Mouse (Mus musculus) c-Kit-positive CD71-negative TER-119-negative erythroid progenitor cells, embryonic 14.5 days (primary cell): ENCODE measurements around the gene Gm10300.

ENCODE experiments used
- DNase-seq: peaks from one replicate; pipeline ENCODE4 v3.0.0-alpha.2; 2013; ENCODE audit warnings: low read depth

Gene Gm10300

GRCm38 (mm10) chr4:132074077-132074932 is at the start of gene Gm10300:
Gm10300 (plus strand) TSS chr4:132074697.
- no peak for DNase-seq

DNA sequence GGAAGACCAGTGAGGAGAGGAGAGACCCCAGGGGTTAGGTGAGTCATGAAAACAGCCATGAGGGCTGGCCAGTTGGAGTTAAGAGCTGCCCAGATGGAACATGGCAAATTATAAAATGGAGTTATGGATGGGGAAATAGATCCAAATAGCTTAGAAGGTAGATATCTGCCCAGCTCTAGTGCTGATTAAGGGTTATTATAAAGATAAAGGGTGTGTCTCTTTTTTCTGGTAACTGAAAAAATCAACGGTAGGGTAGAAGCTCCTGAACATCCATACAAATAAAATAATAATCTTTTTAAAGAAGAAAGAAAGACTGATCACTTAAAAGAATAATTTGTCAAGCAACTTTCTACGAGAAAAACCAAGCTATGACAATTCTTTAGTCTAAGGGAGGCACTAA is 49.2 kb upstream of the Gm10300 start:
- no peak for DNase-seq

GRCm38 (mm10) chr4:132025738-132026527 is 48.6 kb upstream of the Gm10300 start:
- DNase-seq = no peak

DNA sequence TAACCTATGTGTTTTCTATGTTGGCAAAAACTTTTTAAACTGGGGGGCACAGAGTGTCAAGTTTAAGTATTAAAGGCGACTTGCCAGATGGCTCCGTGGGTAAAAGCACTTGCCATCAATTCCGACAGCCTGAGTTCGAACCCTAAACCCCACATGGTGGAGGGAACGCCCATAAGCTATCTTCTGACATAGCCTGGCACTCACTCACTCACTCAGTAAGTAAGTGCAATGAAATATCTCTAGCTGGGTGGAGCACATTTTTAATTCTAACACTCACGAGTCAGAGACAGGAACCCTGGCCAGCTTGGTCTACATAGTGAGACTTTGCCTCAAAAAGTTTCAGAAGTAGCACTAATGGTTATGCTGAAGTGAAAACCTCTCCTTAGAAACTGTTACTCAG is 47.3 kb upstream of the Gm10300 start:
- DNase-seq = no peak

DNA sequence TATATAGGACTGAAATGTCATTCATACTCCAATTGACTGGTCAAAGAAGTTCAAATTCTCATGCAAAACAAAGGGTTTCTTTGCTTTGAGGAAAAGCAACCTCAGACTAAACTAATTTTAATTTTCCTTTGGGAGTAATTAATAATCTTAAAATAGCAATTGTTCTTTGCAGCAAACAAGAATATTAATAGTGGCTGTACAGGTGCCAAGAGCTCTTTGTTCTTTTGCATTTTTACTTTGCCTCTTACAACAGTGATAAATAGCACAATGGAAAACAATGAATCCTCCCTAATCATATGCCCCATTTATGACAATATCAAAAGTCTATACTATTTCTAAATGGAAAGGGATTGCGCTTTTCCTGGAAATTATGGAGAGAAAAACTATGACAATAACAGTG is 46.7 kb upstream of the Gm10300 start:
- no peak for DNase-seq

DNA sequence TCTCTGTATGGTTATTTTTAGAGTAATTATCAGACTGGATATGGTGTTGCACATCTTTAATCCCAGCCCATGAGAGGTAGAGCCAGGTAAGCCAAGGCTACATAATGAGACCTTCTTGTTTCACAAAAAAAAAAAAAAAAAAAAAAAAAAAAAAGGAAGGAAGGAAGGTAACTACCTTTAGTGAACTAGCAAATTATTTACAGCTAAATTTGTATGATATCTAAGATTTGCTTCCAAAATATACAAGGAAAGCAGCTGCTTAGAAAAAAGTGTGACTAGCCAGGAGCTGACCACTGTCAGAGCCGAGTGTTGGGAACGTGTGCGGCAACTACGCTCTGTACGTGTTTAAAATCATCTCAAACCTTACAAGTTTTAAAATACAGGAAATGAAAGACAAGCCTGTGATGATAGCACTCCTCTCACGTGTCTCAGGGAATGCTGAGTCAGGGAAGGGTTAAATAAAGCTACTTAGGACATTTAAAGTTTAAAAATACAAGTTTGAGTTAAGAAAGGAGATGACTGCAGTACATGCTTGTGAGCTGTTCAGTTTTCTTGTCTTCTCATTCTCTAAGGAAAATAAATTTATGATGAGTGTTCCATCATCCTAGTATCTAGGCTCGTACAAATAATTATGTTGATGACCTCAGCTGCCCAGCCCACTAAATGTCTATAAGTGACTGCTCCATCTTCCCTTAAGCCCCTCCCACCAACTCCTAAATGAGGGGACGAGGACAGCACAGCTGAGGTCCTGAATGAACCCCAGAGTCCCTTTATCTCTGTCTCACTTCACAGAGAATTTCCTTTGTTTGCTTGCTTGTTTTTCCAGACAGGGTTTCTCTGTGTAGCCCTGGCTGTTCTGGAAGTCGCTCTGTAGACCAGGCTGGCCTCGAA is 44.4 kb upstream of the Gm10300 start:
- DNase-seq = no peak

DNA sequence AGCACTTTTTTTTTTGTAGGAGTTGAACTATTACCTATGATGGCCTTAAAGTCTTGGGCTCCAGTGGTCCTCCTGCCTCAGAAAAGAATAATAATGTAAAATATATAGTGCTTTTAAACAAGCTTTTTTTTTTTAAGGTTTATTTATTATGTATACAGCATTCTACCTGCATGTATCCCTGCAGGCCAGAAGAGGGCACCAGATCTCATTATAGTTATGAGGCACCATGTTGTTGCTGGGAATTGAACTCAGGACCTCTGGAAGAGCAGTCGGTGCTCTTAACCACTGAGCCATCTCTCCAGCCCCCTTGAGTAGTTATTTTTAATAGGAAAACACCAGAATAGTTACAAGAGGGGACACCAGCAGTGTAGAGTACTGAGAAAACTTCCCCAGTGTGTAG is 41.3 kb upstream of the Gm10300 start:
- DNase-seq = no peak

DNA sequence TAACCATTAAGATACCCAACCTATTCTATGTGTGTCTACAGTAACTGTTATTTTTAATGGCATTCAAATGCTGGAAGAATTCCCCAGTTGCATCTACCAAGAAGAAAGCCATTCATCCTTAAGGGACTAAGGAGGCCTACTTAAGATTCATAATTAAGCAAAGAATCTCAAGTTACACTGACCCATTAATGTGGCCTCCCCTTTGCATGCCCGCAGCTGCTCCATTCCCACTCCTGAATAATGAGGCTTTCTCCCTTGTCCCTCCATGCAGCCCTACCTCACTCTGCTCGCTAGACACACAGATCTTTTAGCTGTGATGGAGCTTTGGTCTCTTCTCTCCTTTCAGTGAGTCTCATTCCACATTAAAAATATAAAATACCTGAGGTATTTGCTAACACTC is 40.3 kb upstream of the Gm10300 start:
- no peak for DNase-seq

DNA sequence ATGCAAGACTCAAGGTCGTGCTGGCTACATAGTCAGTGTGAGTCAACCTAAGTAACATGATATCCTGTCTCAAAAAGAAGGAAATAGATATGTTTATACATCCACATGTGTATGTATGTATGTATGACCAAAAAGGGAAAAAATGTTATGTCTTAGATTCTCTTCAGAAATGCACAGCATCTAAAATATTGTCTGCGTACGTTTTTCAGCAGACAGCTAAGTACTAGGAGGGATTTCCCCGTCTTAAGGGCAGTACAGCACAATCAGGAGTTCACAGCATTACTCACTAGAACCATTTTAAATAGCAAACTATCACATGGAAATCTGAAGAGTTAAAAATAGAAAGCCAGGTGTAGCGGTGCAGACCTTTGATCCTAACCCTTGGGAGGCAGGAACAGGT is 37.4 kb upstream of the Gm10300 start:
- no peak for DNase-seq

GRCm38 (mm10) chr4:132037991-132038390 is 36.5 kb upstream of the Gm10300 start:
- DNase-seq = no peak

DNA sequence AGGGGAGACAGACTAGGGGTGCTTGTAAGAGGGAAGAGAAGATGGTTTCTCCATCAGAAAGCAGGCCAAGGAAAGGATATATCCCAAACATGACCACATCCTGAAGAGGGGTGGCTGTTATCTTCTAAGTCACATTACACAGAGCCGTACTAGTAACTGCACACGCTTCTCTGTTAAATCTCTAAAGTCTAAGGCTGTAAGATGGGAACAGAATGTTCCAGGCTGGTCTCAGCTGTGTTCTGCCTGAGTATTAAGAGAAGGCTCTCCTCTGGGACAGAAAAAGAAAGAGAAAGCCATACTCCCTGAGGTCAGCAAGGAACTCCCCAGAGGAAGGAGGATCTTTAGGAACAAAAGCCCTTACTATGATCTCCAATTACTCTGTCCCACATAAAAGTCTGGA is 35.7 kb upstream of the Gm10300 start:
- no peak for DNase-seq

GRCm38 (mm10) chr4:132039521-132039920 is 35.0 kb upstream of the Gm10300 start:
- no peak for DNase-seq

DNA sequence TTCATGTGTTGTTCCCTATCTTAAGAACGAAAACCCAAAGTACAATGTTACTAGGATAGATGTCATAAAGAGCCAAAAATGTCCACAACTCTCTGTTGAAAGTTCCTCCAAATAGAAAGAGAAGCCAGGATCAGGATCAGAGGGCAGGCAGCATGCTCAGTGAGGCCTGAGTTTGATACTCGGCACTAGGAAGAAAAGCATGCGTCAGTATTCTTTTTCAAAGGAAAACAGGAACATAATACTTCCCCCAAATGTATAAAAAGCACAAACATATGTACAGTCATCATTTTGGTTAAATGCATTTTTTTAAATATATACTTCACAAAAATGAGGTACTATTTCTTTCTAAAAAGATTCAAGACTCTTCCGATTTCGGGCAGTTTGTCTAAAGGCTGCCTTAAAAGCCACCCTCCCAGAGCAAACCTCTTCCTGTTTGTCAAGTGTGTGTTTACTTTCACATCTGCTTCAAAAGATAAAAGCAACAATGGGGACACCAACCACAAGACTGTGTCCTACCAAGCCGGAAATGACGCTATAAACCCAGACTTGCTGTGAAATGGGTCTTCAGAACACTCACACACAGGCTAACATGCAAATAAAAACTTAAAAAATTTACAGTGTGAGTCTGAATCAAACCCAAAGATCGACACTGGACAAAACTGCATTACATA is 34.4 kb upstream of the Gm10300 start:
- peak; percentile 60 for DNase-seq

DNA sequence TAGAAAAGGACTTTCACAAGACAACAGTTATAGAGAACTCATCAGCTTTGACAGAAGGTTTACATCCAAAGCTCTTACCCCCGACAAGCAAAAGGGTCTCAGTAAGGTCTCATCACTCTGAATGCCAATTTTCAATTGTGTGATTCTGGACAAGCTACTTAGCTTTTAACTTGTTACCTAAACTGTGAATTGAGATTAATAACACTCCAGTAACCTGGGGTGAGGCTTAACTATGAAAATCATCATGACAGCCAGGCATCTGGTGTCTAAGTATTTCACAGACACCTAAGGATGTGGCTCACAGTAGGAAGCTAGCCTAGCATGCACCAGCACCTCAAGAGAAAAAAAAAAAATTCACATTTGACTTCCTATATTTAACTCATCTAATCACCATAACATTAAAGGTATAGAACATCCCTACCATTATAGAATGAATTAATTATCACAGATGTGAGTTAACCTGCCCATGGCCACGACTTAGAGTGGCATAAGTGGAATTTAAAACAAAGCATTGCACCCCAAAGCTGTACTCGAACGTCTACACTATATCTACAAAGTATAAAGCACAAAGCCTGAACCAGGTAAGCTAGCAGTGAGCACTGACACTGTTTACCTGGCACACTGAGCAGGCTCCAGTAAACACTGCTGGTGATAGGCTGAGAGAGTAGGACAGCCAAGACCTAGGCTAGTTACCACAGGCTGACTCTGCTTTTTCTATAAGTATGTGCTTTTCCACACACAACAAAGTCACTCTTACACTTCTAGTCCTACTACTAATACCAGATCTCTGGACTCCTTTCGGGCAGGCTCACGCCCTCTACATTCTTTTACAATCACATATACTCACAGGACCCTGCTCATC is 32.8 kb upstream of the Gm10300 start:
- no peak for DNase-seq

- no peak for DNase-seq
Measured at GRCm38 (mm10) chr4:132043726-132044125, 30.8 kb upstream of the Gm10300 start.

GRCm38 (mm10) chr4:132048011-132048991 is 26.2 kb upstream of the Gm10300 start:
- no peak for DNase-seq

- DNase-seq = peak; percentile 61
Measured at GRCm38 (mm10) chr4:132048995-132049404, 25.5 kb upstream of the Gm10300 start.

DNA sequence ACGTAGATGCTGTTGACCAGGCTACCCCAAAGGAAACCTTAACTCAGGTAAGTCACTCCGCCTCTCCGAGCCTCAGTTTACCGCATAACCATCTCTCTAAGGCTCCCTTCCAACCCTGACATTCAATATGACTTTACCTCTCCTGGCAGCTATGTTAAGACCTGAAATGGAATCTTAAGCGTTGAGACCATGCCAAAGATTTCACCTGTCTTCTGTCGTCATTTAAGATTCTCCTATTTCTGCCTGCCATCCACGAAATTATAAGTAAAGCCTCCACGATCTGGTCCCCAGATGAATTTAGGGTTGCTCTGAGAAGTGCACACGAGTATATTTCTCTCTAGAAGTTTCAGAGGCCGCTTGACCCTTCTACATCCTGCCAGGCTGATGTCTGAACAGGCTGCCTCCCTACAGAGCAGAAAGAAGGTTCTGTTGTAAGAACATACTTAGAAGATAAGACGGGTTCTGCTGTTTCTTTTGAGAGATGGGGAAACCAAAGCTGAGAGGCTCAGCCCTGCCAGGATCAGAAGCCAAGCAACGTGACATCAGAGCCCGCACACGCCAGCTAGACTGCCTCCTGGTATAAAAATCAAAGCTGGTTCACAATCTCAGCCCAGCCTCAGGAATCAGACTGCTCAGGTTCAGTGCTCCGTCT is 24.8 kb upstream of the Gm10300 start:
- no peak for DNase-seq
